Mouse (Mus musculus) midbrain, embryonic 11.5 days (tissue): ENCODE measurements around the gene Kat8. TPM values are rescaled to one million over a fixed set of nuclear protein-coding genes. Genes with fewer than 3 reads are reported as not detected.

Source experiments
- ATAC-seq: fragments of 200-750 bp; cut with Nextera tagmentation; 2 replicates; pipeline ENCODE4 v1.8.0; 2017; ENCODE audit warnings: moderate TSS enrichment, moderate library complexity; ENCODE audit not compliant: low FRiP score
- DNase-seq: peaks from one replicate; pipeline ENCODE4 v3.0.0; 2015; ENCODE audit warnings: low spot score; ENCODE audit errors: missing footprints
- H3K27ac ChIP-seq: fragments of 300-500 bp; sonication (generic); 2 replicates; pipeline ENCODE4 v1.5.1; 2014; ENCODE audit warnings: low read depth, low read length
- H3K27me3 ChIP-seq: fragments of 300-500 bp; sonication (generic); 2 replicates; pipeline ENCODE4 v1.6.1; 2014; ENCODE audit warnings: mild to moderate bottlenecking, low read length, moderate library complexity, mixed read lengths; ENCODE audit not compliant: control insufficient read depth, insufficient read depth
- H3K36me3 ChIP-seq: fragments of 300-500 bp; sonication (generic); 2 replicates; pipeline ENCODE4 v1.6.1; 2014; ENCODE audit warnings: mild to moderate bottlenecking, low read length, moderate library complexity, mixed read lengths; ENCODE audit not compliant: control insufficient read depth, insufficient read depth
- H3K4me1 ChIP-seq: fragments of 300-500 bp; sonication (generic); 2 replicates; pipeline ENCODE4 v1.6.1; 2014; ENCODE audit warnings: low read length; ENCODE audit not compliant: control insufficient read depth, insufficient read depth
- H3K4me2 ChIP-seq: fragments of 300-500 bp; sonication (generic); 2 replicates; pipeline ENCODE4 v1.6.1; 2014; ENCODE audit warnings: mild to moderate bottlenecking, moderate library complexity
- H3K4me3 ChIP-seq: fragments of 300-500 bp; sonication (generic); 2 replicates; pipeline ENCODE4 v1.5.1; 2014; ENCODE audit warnings: low read depth, low read length
- H3K9ac ChIP-seq: fragments of 300-500 bp; sonication (generic); 2 replicates; pipeline ENCODE4 v1.6.1; 2014; ENCODE audit warnings: low read length
- H3K9me3 ChIP-seq: fragments of 300-500 bp; sonication (generic); 2 replicates; pipeline ENCODE4 v1.6.1; 2016; ENCODE audit warnings: low read length; ENCODE audit not compliant: control insufficient read depth
- WGBS: fragments of 180-500 bp; shearing (Covaris S2); extraction: QIAGEN DNeasy Blood & Tissue Kit; methylation state at CpG from one replicate; pipeline ENCODE4 v1.1.7; 2014; 5-methylcytosine and 5-hydroxymethylcytosine counted together
- polyA plus RNA-seq: library from polyadenylated mRNA; unstranded; fragments of >200 nt; fragmentation: Nextera tagmentation; extraction: Ambion mirVana; gene quantifications from 2 replicates; pipeline ENCODE4 v1.2.1, GENCODE M21; 2014

The Kat8 gene
- polyA plus RNA-seq, 1 experiment from 2014 or later: 54.6 TPM

DNA sequence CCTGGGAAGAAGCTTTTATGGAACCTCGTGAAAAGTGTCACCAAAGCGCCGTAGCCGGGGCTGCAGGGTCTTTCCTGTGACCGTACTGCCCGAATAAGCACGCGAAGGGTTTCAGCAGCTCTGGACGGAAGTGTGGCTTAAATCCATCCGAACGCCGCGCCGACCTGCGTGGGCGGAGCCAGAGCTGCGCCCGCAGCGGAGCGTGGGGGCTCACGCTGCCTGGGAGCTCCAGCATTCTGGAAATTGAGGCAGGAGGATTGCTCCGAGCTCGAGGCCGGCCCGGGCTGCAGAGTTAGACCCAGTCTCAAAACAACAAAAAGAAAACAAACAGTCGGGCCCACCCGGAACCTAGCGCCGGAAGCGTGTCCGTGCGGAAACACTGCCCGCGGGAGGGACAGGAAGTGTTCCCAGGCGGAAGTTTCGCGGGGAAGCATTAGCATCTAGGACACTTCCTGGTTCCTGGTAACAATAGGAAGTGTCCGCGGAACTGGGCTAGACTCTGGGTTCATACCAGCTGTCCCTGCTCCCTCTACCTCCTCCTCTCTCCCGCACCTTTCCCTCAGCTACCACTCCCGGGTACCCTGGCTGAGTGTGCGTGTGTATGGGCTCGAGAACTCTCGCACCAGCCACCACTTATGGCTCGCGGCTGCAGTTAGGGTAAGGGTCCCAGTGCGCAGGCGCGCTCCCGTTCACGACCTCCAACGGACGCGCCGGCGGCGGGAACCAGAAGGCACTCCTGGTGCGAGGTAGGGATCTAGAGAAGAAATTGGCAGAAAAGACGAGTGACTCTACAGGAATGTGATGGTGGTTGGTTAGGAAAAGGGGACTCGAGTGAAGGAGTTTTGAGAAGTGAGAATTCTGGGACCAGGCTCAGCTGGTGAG, 35.6 kb upstream of the Kat8 start, which contains the start of gene Zfp668:
TSS of gene Zfp668 (minus strand) at position 362 of the 882 bp plus-strand sequence.
- H3K4me3 ChIP-seq: peak within 1 kb of the TSS; percentile 95
- ATAC-seq (peak; percentile 50), DNase-seq (peak; percentile 100)
- H3K9ac ChIP-seq: peak within 1 kb of the TSS; percentile 99
- under 1% methylated on average over 60 of the region's 60 CpGs for WGBS
- H3K36me3 ChIP-seq: peaks cover 29% of the 10 kb centered on the region
- peaks cover 17% of the 10 kb centered on the region for H3K4me1 ChIP-seq
- peak within 1 kb of the TSS; percentile 69 for H3K4me2 ChIP-seq
- no peaks in the 10 kb centered on the region for H3K9me3 ChIP-seq
- no peaks in the 10 kb centered on the region for H3K27me3 ChIP-seq
- peak within 1 kb of the TSS; percentile 99 for H3K27ac ChIP-seq

DNA sequence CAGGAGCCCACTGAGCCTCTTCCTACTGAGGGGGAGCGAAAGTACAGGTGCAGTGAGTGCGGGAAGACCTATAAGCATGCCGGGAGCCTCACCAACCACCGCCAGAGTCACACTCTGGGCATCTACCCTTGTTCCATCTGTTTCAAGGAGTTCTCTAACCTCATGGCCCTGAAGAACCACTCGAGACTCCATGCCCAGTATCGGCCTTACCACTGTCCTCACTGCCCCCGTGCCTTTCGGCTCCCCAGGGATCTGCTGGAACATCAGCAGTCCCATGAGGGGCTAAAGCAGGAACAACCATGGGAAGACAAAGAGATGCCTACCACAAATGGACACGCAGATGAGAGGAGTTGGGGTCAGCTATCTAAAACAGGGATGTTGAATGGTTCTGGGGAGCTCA, 33.0 kb upstream of the Kat8 start:
- ATAC-seq (no peak), DNase-seq (no peak)
- H3K4me3 ChIP-seq: no peak overlapping the region
- H3K36me3 ChIP-seq: peaks cover 46% of the 10 kb centered on the region
- 97% methylated on average over 9 of the region's 9 CpGs for WGBS
- no peaks in the 10 kb centered on the region for H3K9me3 ChIP-seq
- peaks cover 15% of the 10 kb centered on the region for H3K4me1 ChIP-seq
- H3K4me2 ChIP-seq: no peak overlapping the region
- no peak overlapping the region for H3K9ac ChIP-seq
- H3K27ac ChIP-seq: no peak overlapping the region
- no peaks in the 10 kb centered on the region for H3K27me3 ChIP-seq

DNA sequence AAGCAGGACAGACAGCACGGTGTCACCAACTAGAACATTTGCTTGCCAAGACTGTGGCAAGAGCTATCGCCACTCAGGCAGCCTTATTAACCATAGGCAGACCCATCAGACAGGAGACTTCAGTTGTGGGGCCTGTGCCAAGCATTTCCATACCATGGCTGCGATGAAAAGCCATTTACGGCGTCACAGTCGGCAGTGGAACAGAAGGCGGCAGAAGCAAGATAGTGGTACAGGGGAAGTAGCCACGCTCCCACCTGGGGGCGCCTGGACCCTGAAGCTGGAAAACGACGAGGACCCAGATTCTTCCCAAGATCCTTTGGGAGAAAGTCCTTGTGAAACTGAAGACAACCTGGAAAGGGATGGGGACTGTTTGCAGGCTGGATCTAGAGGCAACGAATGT, 31.9 kb upstream of the Kat8 start:
- Histone ChIP-seq H3K9me3 (no peaks in the 10 kb centered on the region), H3K4me1 (peaks cover 11% of the 10 kb centered on the region), H3K27ac (no peak overlapping the region), H3K36me3 (peaks cover 52% of the 10 kb centered on the region), H3K9ac (no peak overlapping the region), H3K4me3 (no peak overlapping the region), H3K27me3 (no peaks in the 10 kb centered on the region), H3K4me2 (no peak overlapping the region)
- ATAC-seq: no peak
- WGBS: 91% methylated on average over 12 of the region's 12 CpGs
- DNase-seq: no peak

DNA sequence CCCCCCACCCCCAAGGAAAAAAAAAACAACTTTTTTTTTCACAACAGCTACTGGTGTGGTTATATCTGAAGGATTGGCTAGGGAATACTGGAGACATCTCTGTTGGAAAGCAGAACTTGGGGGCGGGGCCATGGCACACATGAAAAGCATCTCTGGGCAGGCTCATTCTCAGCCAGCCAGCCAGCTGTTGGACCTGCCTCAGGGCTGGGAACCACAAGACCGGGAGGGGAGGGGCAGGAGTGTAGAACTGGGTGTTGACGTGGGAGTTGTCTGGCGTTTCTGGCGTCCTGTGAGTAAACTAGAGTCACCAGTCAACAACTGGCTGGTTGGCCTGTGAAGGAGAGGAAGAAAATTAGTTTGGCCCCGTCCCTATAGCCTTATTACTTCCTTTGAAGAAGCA, 26.4 kb upstream of the Kat8 start:
- peaks cover 4% of the 10 kb centered on the region for H3K4me1 ChIP-seq
- H3K9ac ChIP-seq: no peak overlapping the region
- no peak overlapping the region for H3K4me3 ChIP-seq
- no peak for ATAC-seq
- H3K4me2 ChIP-seq: no peak overlapping the region
- H3K27me3 ChIP-seq: no peaks in the 10 kb centered on the region
- no peak overlapping the region for H3K27ac ChIP-seq
- peaks cover 50% of the 10 kb centered on the region for H3K36me3 ChIP-seq
- H3K9me3 ChIP-seq: no peaks in the 10 kb centered on the region
- no peak for DNase-seq
- 79% methylated on average over 6 of the region's 6 CpGs for WGBS

DNA sequence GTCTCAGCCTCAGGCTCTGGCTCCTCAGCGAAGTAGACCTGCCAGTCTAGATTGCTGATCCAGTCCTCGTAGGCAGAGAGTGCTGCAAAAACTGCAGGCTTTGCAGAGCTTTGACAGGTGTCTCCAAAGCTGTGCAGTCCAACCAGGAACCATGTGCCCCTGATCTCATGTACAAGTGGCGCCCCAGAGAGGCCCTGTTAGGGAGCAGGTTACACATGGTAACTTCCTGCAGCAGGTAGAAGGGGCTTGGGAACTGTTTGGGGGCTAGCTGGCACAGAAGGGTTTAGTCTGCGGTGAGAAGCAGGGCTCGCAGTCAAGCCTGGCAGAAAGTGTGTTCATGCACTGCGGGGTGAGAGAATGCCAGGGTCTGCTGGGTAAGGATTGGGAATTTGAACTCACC, 25.8 kb upstream of the Kat8 start:
- Histone ChIP-seq H3K4me3 (no peak overlapping the region), H3K4me2 (no peak overlapping the region), H3K4me1 (peaks cover 4% of the 10 kb centered on the region), H3K27me3 (no peaks in the 10 kb centered on the region), H3K9me3 (no peaks in the 10 kb centered on the region), H3K27ac (no peak overlapping the region), H3K9ac (no peak overlapping the region), H3K36me3 (peaks cover 44% of the 10 kb centered on the region)
- no peak for ATAC-seq
- DNase-seq: no peak
- WGBS: 92% methylated on average over 6 of the region's 6 CpGs

DNA sequence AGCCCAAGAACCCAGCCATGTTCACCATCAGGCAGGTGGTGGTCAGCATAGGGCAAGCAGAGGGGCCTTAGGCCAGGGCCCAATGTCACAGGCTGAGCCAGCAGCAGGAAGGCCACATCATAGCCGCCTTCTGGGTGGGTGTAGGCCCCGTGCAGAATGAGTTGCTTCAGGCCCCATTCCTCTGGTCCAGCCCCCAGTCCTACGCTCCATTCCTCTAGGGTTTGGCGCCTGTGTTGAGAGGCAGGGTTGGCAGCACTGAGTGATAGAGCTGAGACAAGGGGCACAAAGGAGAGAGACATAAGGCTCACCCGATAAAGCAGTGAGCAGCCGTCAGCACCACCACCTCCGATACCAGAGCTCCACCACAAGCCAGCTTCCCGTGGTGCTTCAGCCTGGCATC, 25.1 kb upstream of the Kat8 start:
- Histone ChIP-seq H3K9me3 (no peaks in the 10 kb centered on the region), H3K27ac (no peak overlapping the region), H3K36me3 (peaks cover 38% of the 10 kb centered on the region), H3K4me1 (peaks cover 4% of the 10 kb centered on the region), H3K4me2 (no peak overlapping the region), H3K27me3 (no peaks in the 10 kb centered on the region), H3K9ac (no peak overlapping the region), H3K4me3 (no peak overlapping the region)
- ATAC-seq (no peak), DNase-seq (no peak)
- WGBS: 85% methylated on average over 8 of the region's 8 CpGs

DNA sequence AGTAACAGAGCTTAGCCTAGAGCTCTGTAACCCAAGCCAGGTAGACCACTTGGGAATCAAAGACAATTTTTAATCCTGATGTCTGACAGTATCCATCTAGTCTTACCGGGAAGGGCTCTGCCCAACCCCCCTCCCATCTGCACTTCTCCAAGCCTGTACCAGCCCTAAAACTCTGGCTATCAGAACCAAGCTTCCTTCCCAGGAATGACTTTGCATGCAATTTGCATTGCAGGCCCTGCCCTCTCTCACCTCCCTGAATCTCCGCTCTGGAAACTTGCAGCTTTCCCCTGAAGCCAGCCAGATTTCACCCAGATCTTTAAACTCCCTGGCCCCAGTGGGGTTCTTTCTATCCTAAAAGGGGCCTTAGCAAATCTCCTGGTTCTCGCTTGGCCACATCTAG, 24.5 kb upstream of the Kat8 start:
- Histone ChIP-seq H3K27ac (no peak overlapping the region), H3K9me3 (no peaks in the 10 kb centered on the region), H3K36me3 (peaks cover 33% of the 10 kb centered on the region), H3K27me3 (no peaks in the 10 kb centered on the region), H3K9ac (no peak overlapping the region), H3K4me1 (peaks cover 4% of the 10 kb centered on the region), H3K4me3 (no peak overlapping the region), H3K4me2 (no peak overlapping the region)
- 83% methylated on average over 3 of the region's 3 CpGs for WGBS
- DNase-seq (no peak), ATAC-seq (no peak)

DNA sequence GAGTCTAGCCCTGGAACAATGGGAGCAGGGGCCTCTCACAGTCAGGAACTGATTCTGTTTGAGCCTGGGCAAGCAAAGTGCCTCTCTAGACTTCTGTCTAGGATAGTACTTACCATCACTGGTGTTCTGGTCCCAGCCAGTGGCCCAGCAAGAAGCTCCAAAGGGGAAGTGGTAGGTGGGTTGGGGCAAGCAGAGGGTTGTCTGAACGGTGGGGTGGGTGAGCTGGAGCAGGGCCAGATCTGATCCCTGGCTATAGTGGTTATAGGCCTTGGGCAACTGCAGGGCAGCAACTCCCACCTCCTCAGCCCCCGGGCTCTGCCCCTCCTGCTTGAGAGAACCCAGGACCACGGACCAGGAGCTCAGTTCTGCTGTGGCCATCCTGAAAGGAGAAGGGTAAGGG, 23.5 kb upstream of the Kat8 start:
- Histone ChIP-seq H3K27ac (no peak overlapping the region), H3K4me3 (no peak overlapping the region), H3K36me3 (peaks cover 26% of the 10 kb centered on the region), H3K9ac (no peak overlapping the region), H3K27me3 (no peaks in the 10 kb centered on the region), H3K4me2 (no peak overlapping the region), H3K4me1 (peaks cover 1% of the 10 kb centered on the region), H3K9me3 (no peaks in the 10 kb centered on the region)
- DNase-seq: no peak
- ATAC-seq: no peak
- WGBS: 73% methylated on average over 3 of the region's 3 CpGs

DNA sequence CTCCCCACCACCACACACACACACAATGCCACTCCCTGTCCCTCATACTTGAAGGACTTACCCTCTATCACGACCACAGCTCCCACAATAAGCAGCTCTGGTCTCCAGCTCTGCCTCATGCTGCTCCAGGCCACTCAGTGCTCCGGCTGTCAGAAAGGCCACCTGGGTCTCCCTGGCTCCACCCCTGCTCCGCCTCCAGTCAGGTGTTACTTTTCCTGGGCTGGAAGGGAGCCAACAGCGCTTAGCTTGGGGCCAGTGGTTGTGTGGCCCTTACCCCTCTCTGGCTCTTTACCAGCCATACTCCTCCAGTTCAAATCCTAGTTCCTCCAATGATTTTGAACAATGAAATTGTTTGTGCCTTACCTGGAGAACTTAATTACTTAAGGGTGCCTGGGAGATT, 21.5 kb upstream of the Kat8 start, which contains the start of gene Prss53:
TSS of gene Prss53 (minus strand) at position 173 of the 400 bp plus-strand sequence.
- peaks cover 16% of the 10 kb centered on the region; the same call in 1 of the 2 replicates for H3K36me3 ChIP-seq
- DNase-seq: no peak
- H3K9ac ChIP-seq: no peak within 1 kb of the TSS
- 40% methylated on average over 4 of the region's 4 CpGs for WGBS
- no peak within 1 kb of the TSS for H3K27ac ChIP-seq
- peaks cover 7% of the 10 kb centered on the region for H3K4me1 ChIP-seq
- H3K4me2 ChIP-seq: no peak within 1 kb of the TSS
- H3K9me3 ChIP-seq: no peaks in the 10 kb centered on the region
- ATAC-seq: no peak
- no peaks in the 10 kb centered on the region for H3K27me3 ChIP-seq
- H3K4me3 ChIP-seq: no peak within 1 kb of the TSS
